Mouse (Mus musculus): ENCODE data around the gene Med12l. TPM values are rescaled to one million over a fixed set of nuclear protein-coding genes. Genes with fewer than 3 reads are reported as not detected.

Med12l gene
- total and polyA plus RNA-seq, 2 experiments from 2014 or later: 2.1 to 19.2 TPM

DNA sequence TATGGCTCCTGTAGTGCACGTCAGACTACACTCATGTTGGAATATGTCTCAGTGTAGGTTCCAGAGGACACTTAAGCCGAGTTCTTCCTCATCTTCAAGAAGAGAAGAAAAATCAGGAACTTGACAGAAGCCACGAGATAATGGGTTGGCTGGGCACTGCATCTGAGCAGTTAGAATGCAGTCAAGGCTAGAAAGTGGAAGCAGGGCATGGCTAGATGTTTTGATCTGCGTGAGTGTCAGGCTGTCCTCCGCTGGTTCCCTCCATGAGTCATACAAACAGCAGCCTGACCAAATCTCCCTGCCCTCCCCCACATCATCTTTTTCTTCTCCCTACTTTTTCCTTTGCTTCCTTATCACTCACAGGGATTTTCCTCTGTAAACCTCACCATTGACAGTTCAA, 147.8 kb downstream of the Med12l start, which contains the start of gene P2ry14:
P2ry14 (minus strand) TSS at position 195 of the 400 bp plus-strand sequence.
- DNase-seq: no peak
- no peak within 1 kb of the TSS for H3K4me3 ChIP-seq (ENCODE audit: low read depth, low read length)
- no peak within 1 kb of the TSS for H3K4me2 ChIP-seq (ENCODE audit: low read depth)
- H3K36me3 ChIP-seq (ENCODE audit: insufficient read depth): no peaks in the 10 kb centered on the region
- no peak for ATAC-seq
- 88% methylated on average over 5 of the region's 5 CpGs for WGBS
- no peaks in the 10 kb centered on the region for H3K27me3 ChIP-seq (ENCODE audit: insufficient read depth, low read length)
- H3K9ac ChIP-seq: no peak within 1 kb of the TSS
- no peaks in the 10 kb centered on the region for H3K9me3 ChIP-seq (ENCODE audit: low read length)
- H3K4me1 ChIP-seq (ENCODE audit: insufficient read depth): no peaks in the 10 kb centered on the region
- TF ChIP-seq CTCF (IDR thresholded peaks at IDR 0.05; ENCODE audit: low read depth): no peak
- H3K27ac ChIP-seq (ENCODE audit: low read depth, low read length): no peak within 1 kb of the TSS

DNA sequence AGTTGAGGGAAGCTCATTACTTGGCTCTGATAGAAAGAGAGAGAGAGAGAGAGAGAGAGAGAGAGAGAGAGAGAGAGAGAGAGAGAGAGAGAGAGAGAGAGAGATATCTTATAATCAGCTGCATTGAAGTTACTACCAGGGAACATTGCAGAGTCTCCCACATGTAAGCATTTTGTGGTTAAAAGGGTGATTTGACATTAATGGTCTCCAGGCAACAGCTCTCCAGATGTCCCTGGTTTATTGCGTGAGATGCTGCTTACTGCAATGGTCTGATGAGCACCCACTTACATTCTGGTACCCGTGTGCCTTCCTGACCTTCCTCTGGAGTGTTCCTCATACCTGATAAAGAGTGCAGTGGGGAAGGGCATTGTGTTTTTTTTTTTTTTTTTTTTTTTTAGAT, 149.3 kb downstream of the Med12l start:
- Histone ChIP-seq H3K4me2 (ENCODE audit: low read depth) (no peak overlapping the region), H3K4me3 (ENCODE audit: low read depth, low read length) (no peak overlapping the region), H3K4me1 (ENCODE audit: insufficient read depth) (no peaks in the 10 kb centered on the region), H3K36me3 (ENCODE audit: insufficient read depth) (no peaks in the 10 kb centered on the region), H3K27me3 (ENCODE audit: insufficient read depth, low read length) (no peaks in the 10 kb centered on the region), H3K9ac (no peak overlapping the region), H3K9me3 (ENCODE audit: low read length) (no peaks in the 10 kb centered on the region), H3K27ac (ENCODE audit: low read depth, low read length) (no peak overlapping the region)
- DNase-seq: no peak
- no peak for TF ChIP-seq CTCF (IDR thresholded peaks at IDR 0.05; ENCODE audit: low read depth)
- WGBS: 90% methylated on average over 2 of the region's 2 CpGs
- ATAC-seq: no peak

DNA sequence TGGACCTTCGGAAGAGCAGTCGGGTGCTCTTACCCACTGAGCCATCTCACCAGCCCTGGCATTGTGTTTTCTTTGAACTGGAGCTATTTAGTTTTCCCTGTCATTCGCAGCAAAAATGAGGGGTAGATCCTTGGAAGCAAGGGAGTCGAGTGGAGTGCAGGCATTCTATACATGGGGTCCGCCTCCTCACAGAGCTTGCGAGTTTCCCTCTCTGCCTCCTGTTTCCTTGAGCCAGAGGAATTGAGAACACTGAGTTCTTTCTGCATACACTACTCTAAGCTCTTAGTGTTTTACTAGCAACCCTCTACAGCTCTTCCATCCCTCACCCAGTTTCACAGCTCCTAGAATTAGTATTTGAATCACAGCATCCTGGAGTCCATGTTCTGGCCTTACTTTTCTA, 149.8 kb downstream of the Med12l start:
- no peak overlapping the region for H3K4me3 ChIP-seq (ENCODE audit: low read depth, low read length)
- H3K9me3 ChIP-seq (ENCODE audit: low read length): no peaks in the 10 kb centered on the region
- ATAC-seq (no peak), DNase-seq (no peak)
- H3K27me3 ChIP-seq (ENCODE audit: insufficient read depth, low read length): no peaks in the 10 kb centered on the region
- WGBS: 95% methylated on average over 6 of the region's 6 CpGs
- no peaks in the 10 kb centered on the region for H3K36me3 ChIP-seq (ENCODE audit: insufficient read depth)
- no peaks in the 10 kb centered on the region for H3K4me1 ChIP-seq (ENCODE audit: insufficient read depth)
- TF ChIP-seq CTCF (IDR thresholded peaks at IDR 0.05; ENCODE audit: low read depth): no peak
- no peak overlapping the region for H3K9ac ChIP-seq
- H3K4me2 ChIP-seq (ENCODE audit: low read depth): no peak overlapping the region
- H3K27ac ChIP-seq (ENCODE audit: low read depth, low read length): no peak overlapping the region

DNA sequence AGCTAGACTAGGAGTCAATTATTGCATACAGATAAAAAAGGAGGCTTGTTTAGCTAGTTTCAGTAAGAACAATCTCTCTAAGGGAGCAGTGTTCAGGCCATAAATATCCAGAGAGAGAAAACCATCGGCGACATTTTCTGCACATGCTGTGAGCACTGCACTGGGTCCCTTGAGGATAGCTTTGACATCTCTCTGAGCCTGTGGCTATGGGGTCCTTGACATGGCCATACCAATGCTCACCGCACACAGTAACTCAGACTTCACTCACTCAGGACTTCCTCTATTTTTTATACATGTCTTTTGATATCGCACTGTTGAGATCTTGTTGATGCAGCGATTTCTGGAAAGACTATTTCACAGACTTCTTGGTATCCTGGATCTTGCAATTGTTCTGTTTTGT, 151.4 kb downstream of the Med12l start:
- H3K36me3 ChIP-seq (ENCODE audit: insufficient read depth): no peaks in the 10 kb centered on the region
- no peaks in the 10 kb centered on the region for H3K27me3 ChIP-seq (ENCODE audit: insufficient read depth, low read length)
- H3K4me1 ChIP-seq (ENCODE audit: insufficient read depth): no peaks in the 10 kb centered on the region
- no peak overlapping the region for H3K9ac ChIP-seq
- WGBS: 95% methylated on average over 5 of the region's 5 CpGs
- DNase-seq: no peak
- no peak for TF ChIP-seq CTCF (IDR thresholded peaks at IDR 0.05; ENCODE audit: low read depth)
- H3K27ac ChIP-seq (ENCODE audit: low read depth, low read length): no peak overlapping the region
- H3K9me3 ChIP-seq (ENCODE audit: low read length): no peaks in the 10 kb centered on the region
- no peak overlapping the region for H3K4me3 ChIP-seq (ENCODE audit: low read depth, low read length)
- ATAC-seq: no peak
- H3K4me2 ChIP-seq (ENCODE audit: low read depth): no peak overlapping the region

DNA sequence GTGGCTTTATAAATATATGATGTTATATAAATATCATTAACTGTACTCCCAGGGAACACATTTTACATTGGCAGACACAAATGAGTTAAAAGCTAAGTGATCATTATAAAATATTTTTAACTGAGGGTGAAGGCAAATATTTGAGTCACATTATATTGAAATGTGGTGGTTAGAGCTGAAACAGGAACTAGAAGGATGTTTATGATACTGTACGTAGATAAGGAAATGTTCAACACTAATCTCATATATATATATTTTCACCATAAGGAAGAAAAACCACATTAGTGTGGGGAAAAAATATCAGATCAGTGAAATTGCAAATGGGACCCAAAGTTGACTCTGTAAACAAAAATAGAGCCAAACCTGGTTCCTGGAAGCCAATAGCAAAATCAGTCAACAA, 154.8 kb downstream of the Med12l start:
- DNase-seq (no peak), ATAC-seq (no peak)
- Histone ChIP-seq H3K36me3 (ENCODE audit: insufficient read depth) (no peaks in the 10 kb centered on the region), H3K9me3 (ENCODE audit: low read length) (no peaks in the 10 kb centered on the region), H3K27ac (ENCODE audit: low read depth, low read length) (no peak overlapping the region), H3K4me3 (ENCODE audit: low read depth, low read length) (no peak overlapping the region), H3K9ac (no peak overlapping the region), H3K4me1 (ENCODE audit: insufficient read depth) (no peaks in the 10 kb centered on the region), H3K27me3 (ENCODE audit: insufficient read depth, low read length) (no peaks in the 10 kb centered on the region), H3K4me2 (ENCODE audit: low read depth) (no peak overlapping the region)
- no peak for TF ChIP-seq CTCF (IDR thresholded peaks at IDR 0.05; ENCODE audit: low read depth)
- WGBS: 96% methylated on average over 1 of the region's 1 CpGs

DNA sequence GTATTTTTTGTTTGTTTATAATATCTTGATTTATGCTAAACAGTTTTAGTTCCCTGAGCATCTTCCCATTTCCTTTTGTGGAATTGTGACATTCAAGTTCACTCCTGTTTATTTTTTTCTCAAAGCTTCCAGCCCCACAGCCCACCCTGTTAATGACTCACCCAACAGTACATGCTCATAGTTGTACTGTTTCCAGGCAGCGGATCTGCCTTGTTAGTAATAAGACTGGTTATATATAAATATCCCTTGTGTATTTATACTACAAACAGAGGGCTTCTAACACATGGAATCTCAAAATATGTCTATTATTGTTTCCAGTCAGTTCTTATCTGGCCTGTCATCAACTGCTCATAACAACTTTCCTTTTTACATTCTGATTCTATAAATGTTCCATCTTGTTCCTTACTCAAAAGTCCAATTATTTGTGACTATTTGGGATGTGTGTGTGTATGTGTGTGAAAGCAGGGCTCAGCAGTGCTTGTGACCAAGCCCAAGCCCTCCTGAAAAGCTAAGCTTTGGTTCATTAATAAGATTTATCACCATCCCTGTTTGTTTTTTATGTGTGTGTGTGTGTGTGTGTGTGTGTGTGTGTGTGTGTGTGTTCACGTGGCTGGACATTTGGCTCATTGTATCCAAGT, 161.9 kb downstream of the Med12l start:
- no peak overlapping the region for H3K4me3 ChIP-seq (ENCODE audit: low read depth, low read length)
- TF ChIP-seq CTCF (IDR thresholded peaks at IDR 0.05; ENCODE audit: low read depth): no peak
- no peak overlapping the region for H3K9ac ChIP-seq
- no peaks in the 10 kb centered on the region for H3K36me3 ChIP-seq (ENCODE audit: insufficient read depth)
- H3K9me3 ChIP-seq (ENCODE audit: low read length): no peaks in the 10 kb centered on the region
- no peaks in the 10 kb centered on the region for H3K4me1 ChIP-seq (ENCODE audit: insufficient read depth)
- H3K27ac ChIP-seq (ENCODE audit: low read depth, low read length): no peak overlapping the region
- DNase-seq (no peak), ATAC-seq (no peak)
- H3K4me2 ChIP-seq (ENCODE audit: low read depth): no peak overlapping the region
- WGBS: 86% methylated on average over 2 of the region's 2 CpGs
- no peaks in the 10 kb centered on the region for H3K27me3 ChIP-seq (ENCODE audit: insufficient read depth, low read length)

DNA sequence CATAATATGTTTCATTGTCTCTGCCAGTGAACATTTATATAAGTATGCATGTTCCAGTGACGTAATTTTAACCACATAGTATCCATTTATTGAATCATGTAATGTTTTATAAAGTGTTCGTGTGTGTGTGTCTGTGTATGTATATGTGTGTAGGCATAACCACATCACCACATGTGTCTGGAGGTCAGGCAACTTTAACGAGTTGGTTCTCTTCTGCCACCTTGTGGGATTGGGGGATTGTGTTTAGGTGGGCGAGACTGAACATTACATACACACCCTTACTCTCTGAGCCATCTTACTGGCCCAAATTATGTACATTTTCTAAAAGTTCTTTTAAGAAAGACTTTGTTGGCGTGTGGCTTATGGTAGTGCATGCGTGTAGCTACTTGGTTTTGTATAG, 162.9 kb downstream of the Med12l start:
- Histone ChIP-seq H3K36me3 (ENCODE audit: insufficient read depth) (no peaks in the 10 kb centered on the region), H3K9ac (no peak overlapping the region), H3K27me3 (ENCODE audit: insufficient read depth, low read length) (no peaks in the 10 kb centered on the region), H3K9me3 (ENCODE audit: low read length) (no peaks in the 10 kb centered on the region), H3K27ac (ENCODE audit: low read depth, low read length) (no peak overlapping the region), H3K4me3 (ENCODE audit: low read depth, low read length) (no peak overlapping the region), H3K4me2 (ENCODE audit: low read depth) (no peak overlapping the region), H3K4me1 (ENCODE audit: insufficient read depth) (no peaks in the 10 kb centered on the region)
- TF ChIP-seq CTCF (IDR thresholded peaks at IDR 0.05; ENCODE audit: low read depth): no peak
- 90% methylated on average over 6 of the region's 6 CpGs for WGBS
- ATAC-seq: no peak
- no peak for DNase-seq

Measured in forebrain, postnatal 0 days (tissue).